Mouse (Mus musculus) adrenal gland, adult 2 months (tissue): ENCODE measurements around the gene Lypd6. TPM values are rescaled to one million over a fixed set of nuclear protein-coding genes. Genes with fewer than 3 reads are reported as not detected.

Source experiments
- DNase-seq: peaks from one replicate; pipeline ENCODE4 v3.0.0; 2021
- polyA plus RNA-seq: library from polyadenylated mRNA; depleted of rRNA; stranded (reverse); fragments of >200 nt; gene quantifications from 2 replicates; pipeline ENCODE4 v1.2.3, GENCODE M21; 2012
- total RNA-seq, 2 experiments: library from RNA; stranded (reverse); gene quantifications; 2 replicates each; pipeline ENCODE4 v1.2.3; 2021

Gene Lypd6
- total and polyA plus RNA-seq, 3 experiments, result 7.3 to 62.2 (median 26.6) TPM

DNA sequence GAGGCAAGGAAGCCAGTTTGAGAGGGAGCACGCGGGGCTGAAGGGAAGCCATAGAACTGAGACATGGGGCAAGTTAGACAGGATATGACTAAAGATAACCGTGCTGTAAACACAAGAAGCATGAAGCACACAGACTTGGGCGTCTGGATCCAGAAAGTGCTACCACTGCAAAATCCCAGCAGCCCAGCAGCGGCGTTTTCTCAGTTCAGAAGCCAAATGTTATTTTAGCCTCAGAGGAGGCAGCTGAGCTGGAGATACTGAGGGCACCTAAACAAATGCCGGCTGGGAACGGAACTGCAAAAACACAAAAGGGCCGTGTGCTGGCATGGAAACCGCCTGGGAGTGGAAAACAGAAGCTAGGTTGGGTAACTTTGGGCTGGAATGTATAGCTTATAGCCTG lies 43.9 kb downstream of the Lypd6 start:
- DNase-seq, result no peak

DNA sequence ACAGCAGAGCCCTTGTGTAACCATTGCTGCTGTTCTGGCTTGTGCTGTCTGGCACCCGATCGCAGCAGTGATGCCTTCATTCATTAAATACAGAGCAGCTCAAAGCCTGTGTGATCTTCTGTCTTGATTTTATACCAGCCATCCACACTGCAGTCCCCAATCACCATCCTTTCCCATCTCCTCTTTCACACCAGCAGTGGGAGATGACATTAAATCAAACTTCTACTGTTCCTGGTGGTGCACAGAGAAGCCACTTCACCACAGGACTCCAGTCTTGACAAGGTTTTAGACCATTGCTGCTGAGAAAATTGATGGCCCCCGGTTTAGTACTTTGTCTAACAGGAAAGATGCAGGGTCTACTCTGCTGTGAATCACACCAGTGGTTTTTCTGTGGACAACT lies 44.9 kb downstream of the Lypd6 start:
- DNase-seq, result no peak

DNA sequence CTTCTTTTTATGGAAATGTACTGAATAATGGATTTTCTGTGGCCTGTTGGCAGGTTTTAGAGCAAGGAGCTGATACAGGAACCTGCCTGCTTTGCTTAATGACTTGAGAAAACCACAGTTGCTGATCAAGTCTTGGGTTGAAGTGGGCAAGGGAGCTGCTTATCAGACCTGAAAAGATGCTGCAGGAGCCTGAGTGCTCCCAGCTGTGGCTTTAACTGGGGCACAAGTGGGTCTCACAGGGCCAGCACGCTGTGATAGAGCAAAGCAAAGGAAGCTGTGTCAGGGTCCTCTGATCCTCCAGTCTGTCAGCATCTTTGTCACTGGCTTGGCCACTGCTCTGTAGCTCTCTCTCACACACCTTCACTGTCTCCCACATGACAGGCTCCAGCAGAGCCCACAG lies 45.4 kb downstream of the Lypd6 start:
- DNase-seq, result no peak

- DNase-seq, result no peak
Measured at GRCm38 (mm10) chr2:50112427-50112826, 46.2 kb downstream of the Lypd6 start.

DNA sequence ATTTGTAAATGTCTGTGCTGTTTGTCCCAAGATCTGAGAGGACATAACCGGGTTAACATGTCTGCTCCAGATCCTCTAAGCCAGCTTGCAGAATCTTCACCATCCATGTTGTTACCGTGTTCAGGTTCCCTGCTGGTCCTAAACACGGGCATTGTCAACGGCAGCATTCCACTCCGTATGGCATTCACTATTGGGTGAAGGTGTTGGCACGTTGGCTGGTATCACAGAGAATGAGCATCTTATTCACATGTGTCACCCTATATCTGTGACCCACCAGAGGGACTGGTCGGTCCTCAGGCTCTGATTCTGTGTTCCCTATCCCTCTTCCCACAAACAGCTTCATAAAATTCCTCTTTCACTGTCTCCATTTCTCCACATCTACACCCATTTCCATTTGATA lies 52.9 kb downstream of the Lypd6 start:
- no peak for DNase-seq

- DNase-seq, result no peak
Measured at GRCm38 (mm10) chr2:50120839-50121238, 54.6 kb downstream of the Lypd6 start.

DNA sequence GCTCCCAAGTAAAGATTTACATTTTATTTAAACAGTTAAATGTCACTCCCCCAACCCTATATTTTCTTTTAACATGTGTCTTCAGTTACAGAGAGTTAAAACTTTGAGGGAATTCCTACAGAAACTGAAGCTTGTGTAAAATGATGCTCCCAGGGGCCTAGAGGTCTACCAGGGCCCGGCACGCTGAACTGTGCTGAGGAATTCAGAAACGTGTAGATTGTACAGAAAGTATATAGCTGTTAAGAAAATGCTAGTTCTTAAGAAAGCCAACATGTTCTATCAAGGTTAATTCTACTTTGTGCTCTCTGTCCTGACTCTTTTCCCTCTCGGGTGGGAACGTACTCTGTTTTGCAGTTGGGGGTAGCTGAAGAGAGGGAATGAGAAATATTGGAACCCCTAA lies 57.1 kb downstream of the Lypd6 start:
- no peak for DNase-seq

- DNase-seq, result no peak
Measured at GRCm38 (mm10) chr2:50127513-50128175, 61.4 kb downstream of the Lypd6 start.

GRCm38 (mm10) chr2:50128322-50129277 lies 62.4 kb downstream of the Lypd6 start:
- no peak for DNase-seq

DNA sequence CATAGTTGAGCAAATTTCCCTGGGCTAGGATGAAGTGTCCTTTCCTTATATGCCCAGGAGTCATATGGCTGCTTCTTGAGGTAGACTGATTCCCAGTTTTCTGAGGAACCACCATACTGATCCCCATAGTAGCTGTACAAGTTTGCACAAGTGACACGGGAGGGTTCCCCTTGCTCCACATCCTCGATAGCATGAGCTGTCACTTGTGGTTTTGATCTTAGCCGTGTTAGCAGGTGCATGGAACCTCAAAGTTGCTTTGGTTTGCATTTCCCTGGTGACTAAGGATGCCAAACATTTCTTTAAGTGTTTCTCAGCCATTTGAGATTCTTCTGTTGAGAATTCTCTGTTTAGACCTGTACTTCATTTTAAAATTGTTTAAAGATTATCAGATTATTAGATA lies 64.4 kb downstream of the Lypd6 start:
- no peak for DNase-seq

GRCm38 (mm10) chr2:50143672-50144071 lies 77.4 kb downstream of the Lypd6 start:
- no peak for DNase-seq

DNA sequence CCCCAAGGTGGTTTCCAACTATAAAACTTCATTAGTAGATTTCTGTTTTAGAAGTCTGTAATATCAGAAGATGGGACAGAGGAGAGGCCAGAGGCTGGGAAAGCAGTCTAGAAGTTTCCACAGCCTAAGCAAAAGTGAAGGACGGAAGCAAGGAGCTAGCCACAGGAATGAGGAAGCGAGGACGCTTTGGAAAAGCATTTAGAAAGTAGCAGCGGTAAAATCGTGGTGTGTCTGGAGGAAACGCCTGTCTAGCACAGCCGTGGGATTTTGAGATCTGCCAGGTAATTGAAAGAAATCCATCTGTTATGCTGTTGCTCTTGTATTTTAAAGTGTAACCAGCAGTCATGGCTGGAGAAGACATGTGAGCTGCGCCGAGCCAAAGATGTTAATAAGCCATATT lies 81.1 kb downstream of the Lypd6 start:
- no peak for DNase-seq

GRCm38 (mm10) chr2:50149257-50150202 lies 83.3 kb downstream of the Lypd6 start:
- no peak for DNase-seq

DNA sequence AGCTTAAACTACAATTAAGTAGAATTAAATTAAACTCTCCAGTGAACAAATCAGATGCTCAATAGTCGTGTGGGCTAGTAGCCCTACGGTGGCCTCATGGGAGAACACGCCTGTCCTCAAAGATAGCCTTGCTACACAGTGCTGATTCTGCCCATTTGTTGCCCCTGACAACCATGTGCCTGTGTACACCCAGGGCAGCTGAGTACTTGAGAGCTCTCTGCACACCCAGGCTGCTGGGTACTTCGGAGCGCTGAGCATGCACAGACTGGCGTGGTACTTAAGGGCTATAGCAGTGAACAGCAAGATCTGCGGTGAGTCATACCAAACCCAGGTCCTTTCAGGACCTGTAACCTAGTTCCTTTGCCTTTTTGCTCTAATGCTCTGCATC lies 84.0 kb downstream of the Lypd6 start:
- DNase-seq, result peak; percentile 17

- no peak for DNase-seq
Measured at GRCm38 (mm10) chr2:50150816-50151215, 84.6 kb downstream of the Lypd6 start.

DNA sequence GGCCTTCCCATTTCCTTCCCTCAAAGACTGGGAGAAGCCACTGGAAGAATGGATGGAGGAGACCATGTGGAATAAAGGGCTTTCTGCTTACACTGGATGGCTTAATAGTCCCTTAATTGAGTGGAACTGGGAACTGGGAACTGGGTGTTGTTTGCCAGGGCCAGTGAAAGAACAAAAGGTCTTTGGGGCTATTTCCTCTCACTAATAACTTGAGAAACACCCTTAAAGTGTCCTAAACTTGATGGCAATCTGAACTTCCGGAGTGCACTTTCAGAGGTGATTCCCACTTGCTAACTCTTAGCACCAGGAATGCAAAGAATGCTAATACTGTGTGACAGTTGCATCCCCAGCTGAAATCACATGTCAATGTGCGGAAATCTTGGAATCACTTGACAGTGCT lies 85.2 kb downstream of the Lypd6 start:
- no peak for DNase-seq

- no peak for DNase-seq
Measured at GRCm38 (mm10) chr2:50151879-50152278, 85.7 kb downstream of the Lypd6 start.

GRCm38 (mm10) chr2:50156009-50156408 lies 89.8 kb downstream of the Lypd6 start:
- no peak for DNase-seq

- DNase-seq, result no peak
Measured at GRCm38 (mm10) chr2:50160069-50160468, 93.8 kb downstream of the Lypd6 start.

DNA sequence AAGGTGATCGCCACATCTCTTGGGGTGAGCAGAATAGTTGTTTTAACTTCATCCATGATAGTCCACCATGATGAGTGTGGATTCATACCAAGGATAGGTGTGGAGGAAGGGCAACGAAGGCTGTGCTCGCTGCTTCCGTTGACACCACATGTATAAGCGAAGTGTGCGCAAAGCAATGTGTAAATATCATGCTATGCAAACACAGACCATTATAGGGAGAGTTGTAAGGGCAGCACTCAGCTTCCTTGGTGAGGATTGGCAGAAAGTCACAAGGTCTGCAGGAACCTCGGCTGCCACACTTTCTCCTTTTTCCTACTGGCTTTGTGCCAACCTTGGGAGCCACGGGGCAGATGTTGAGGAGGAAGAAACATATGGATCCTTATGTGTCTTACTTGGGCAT lies 97.4 kb downstream of the Lypd6 start:
- DNase-seq, result no peak

- no peak for DNase-seq
Measured at GRCm38 (mm10) chr2:50165277-50165676, 99.0 kb downstream of the Lypd6 start.

DNA sequence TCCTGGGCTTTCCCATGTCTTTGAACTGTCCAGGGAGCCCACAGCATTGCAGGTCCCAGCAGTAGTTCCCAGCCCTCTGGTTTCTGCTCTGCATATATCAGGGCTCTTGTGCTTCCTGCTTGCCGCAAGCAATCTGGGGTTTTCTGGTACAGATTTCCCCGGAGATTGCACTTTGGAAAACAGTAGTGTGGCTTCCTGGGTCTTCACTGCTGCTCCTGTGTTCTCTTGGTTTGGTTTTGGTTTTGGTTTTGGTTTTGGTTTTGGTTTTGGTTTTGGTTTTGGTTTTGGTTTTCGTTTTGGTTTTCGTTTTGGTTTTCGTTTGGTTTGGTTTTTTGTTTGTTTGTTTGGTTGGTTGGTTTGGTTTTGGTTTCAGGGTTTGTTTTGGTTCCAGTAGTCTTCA lies 99.9 kb downstream of the Lypd6 start:
- DNase-seq, result no peak
